Mouse (Mus musculus): ENCODE results near the gene Gnas. TPM values are rescaled to one million over a fixed set of nuclear protein-coding genes. Genes with fewer than 3 reads are reported as not detected.
A peak's percentile ranks its signal among the peaks of the same experiment; 100 is the strongest.

Gene Gnas
- polyA plus RNA-seq, 1 experiment: 2,122 TPM

- no peak for TF ChIP-seq CTCF (IDR thresholded peaks at IDR 0.05; ENCODE audit: extremely low read depth, insufficient read depth, low read length)
- TF ChIP-seq POLR2A (IDR thresholded peaks at IDR 0.05; ENCODE audit: extremely low read depth, insufficient read depth, low read length): no peak
- Histone ChIP-seq H3K27ac (ENCODE audit: insufficient read depth, low read length) (no peak overlapping the region), H3K4me1 (ENCODE audit: control insufficient read depth, insufficient read depth, low read length) (no peaks in the 10 kb centered on the region), H3K4me3 (ENCODE audit: insufficient read depth, low read length) (no peak overlapping the region)
These were observed 32.5 kb downstream of the Gnas start for GRCm38 (mm10) chr2:174316661-174317060.

DNA sequence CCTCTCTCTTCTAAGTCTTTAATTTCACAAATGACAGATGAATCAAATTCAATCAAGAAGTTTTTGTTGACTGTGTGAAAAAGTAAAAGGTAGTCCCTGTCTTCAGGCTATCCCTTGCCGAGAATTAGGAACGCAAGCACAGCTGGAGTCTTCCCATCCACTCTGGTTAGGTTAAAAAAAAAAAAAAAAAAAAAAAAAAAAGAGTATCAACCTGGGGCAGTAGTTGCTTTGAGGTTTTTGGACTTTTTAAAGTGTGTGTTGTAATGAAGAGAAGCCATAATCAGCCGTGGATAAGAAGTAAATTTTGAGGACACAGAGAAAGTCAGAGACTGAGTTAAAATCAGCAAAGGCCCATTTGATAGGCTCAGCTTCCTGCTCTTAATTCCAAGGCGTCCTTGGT is 41.9 kb downstream of the Gnas start:
- Histone ChIP-seq H3K4me3 (ENCODE audit: insufficient read depth, low read length) (no peak overlapping the region), H3K27ac (ENCODE audit: insufficient read depth, low read length) (no peak overlapping the region), H3K4me1 (ENCODE audit: control insufficient read depth, insufficient read depth, low read length) (no peaks in the 10 kb centered on the region; the same call in 1 of the 2 replicates)
- TF ChIP-seq POLR2A (IDR thresholded peaks at IDR 0.05; ENCODE audit: extremely low read depth, insufficient read depth, low read length) (no peak), CTCF (IDR thresholded peaks at IDR 0.05; ENCODE audit: extremely low read depth, insufficient read depth, low read length) (no peak)

DNA sequence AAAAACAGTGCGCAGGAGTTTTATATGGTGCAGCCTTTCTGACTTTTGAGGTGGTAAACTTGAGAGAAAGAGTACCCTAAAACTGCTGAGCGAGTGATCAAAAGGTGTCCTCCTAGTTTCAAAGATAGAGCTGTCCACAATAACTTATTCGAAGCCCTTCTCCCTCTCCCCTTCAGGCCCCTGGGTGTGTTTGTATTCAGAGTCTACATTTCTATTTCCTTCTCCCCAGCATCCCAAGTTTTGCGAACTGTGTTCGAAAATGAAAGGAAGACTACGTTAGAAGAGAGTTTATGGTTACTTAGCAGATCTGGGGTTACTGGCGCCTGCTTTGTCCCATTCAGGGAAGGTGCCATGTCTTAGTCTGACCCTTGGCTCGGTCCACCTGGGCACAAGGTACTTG is 42.4 kb downstream of the Gnas start:
- Histone ChIP-seq H3K4me3 (ENCODE audit: insufficient read depth, low read length) (peak overlapping the region; percentile 79; the same call in 1 of the 2 replicates), H3K4me1 (ENCODE audit: control insufficient read depth, insufficient read depth, low read length) (no peaks in the 10 kb centered on the region; the same call in 1 of the 2 replicates), H3K27ac (ENCODE audit: insufficient read depth, low read length) (no peak overlapping the region)
- no peak for TF ChIP-seq POLR2A (IDR thresholded peaks at IDR 0.05; ENCODE audit: extremely low read depth, insufficient read depth, low read length)

- TF ChIP-seq CTCF (IDR thresholded peaks at IDR 0.05; ENCODE audit: extremely low read depth, insufficient read depth, low read length) (no peak), POLR2A (IDR thresholded peaks at IDR 0.05; ENCODE audit: extremely low read depth, insufficient read depth, low read length) (peak; percentile 93)
- peak overlapping the region; percentile 79 for H3K4me3 ChIP-seq (ENCODE audit: insufficient read depth, low read length)
- no peaks in the 10 kb centered on the region; the same call in 1 of the 2 replicates for H3K4me1 ChIP-seq (ENCODE audit: control insufficient read depth, insufficient read depth, low read length)
- H3K27ac ChIP-seq (ENCODE audit: insufficient read depth, low read length): no peak overlapping the region
These were observed 43.3 kb downstream of the Gnas start for GRCm38 (mm10) chr2:174327295-174327981.

DNA sequence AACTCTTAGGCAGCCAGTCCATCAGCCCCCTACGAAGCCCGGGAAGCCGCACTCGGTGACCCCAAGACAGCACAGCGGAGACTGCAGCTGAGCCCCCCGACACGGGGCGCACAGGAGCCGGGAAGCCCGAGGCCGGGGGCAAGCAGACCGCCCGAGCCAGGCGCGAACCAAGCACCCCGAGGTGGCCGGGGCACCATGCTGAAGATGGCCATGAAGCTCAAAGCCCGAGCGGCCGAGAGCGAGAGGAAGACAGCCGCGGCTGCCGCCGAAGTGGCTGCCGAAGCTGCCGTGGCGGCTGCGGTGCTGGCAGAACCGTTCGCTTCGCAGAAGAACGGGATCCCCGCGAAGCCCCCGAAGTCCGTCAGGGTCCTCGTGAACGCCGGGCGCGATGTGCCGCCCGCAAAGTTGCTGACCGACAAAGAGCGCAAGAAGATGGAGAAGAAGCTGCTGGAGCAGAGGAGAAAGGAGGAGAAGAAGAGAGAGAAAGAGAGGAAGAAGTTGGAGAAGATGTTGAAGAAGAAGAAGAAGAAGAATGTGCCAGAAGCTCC is 44.3 kb downstream of the Gnas start:
- no peak overlapping the region for H3K27ac ChIP-seq (ENCODE audit: insufficient read depth, low read length)
- H3K4me3 ChIP-seq (ENCODE audit: insufficient read depth, low read length): peak overlapping the region; percentile 79
- no peaks in the 10 kb centered on the region; the same call in 1 of the 2 replicates for H3K4me1 ChIP-seq (ENCODE audit: control insufficient read depth, insufficient read depth, low read length)
- no peak for TF ChIP-seq CTCF (IDR thresholded peaks at IDR 0.05; ENCODE audit: extremely low read depth, insufficient read depth, low read length)
- no peak for TF ChIP-seq POLR2A (IDR thresholded peaks at IDR 0.05; ENCODE audit: extremely low read depth, insufficient read depth, low read length)

GRCm38 (mm10) chr2:174328926-174329662 is 45.0 kb downstream of the Gnas start:
- no peak for TF ChIP-seq CTCF (IDR thresholded peaks at IDR 0.05; ENCODE audit: extremely low read depth, insufficient read depth, low read length)
- no peak for TF ChIP-seq POLR2A (IDR thresholded peaks at IDR 0.05; ENCODE audit: extremely low read depth, insufficient read depth, low read length)
- Histone ChIP-seq H3K4me3 (ENCODE audit: insufficient read depth, low read length) (peak overlapping the region; percentile 79), H3K4me1 (ENCODE audit: control insufficient read depth, insufficient read depth, low read length) (peaks cover 2% of the 10 kb centered on the region; the same call in 1 of the 2 replicates), H3K27ac (ENCODE audit: insufficient read depth, low read length) (peak overlapping the region; percentile 99)

DNA sequence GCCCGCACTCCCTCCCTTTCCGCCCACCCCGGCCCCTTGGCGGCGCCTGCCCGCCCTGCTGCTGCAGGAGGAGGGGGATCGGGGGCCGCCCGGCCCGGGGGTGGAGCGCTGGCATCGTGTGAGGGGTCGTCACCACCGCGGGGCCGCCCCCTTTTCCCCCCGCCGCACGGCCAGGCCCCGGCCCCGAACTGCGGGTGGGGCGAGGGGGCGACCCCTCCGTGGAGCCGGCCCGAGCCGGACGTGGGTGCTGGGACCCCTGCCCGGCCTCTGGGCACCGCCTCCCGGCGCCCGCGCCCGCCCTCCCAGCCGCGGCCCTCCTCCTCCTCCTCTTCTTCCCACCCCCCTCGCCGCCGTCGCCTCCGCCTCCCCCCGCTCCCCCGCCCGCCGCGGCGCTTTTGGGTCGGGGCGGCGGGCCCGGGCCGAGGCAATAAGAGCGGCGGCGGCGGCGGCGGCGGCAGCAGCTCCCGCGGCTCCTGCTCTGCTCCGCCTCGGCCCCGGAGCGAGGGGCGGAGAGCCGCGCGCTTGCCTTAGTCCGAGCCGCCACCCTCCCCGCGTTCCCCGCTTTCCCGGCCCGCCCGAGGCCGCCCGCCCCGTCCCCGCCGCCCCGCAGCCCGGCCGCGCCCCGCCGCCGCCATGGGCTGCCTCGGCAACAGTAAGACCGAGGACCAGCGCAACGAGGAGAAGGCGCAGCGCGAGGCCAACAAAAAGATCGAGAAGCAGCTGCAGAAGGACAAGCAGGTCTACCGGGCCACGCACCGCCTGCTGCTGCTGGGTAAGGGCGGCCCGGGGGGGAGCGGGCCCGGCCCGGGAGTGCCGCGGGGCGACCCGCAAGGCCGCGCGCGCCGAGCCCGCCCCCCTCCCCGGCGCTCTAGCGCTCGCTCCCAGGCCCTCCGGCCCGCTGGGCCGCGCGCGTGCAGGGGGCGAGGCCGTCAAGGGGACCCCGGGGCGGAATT is 45.8 kb downstream of the Gnas start:
- TF ChIP-seq POLR2A (IDR thresholded peaks at IDR 0.05; ENCODE audit: extremely low read depth, insufficient read depth, low read length) (no peak), CTCF (IDR thresholded peaks at IDR 0.05; ENCODE audit: extremely low read depth, insufficient read depth, low read length) (no peak)
- Histone ChIP-seq H3K4me3 (ENCODE audit: insufficient read depth, low read length) (peak overlapping the region; percentile 79), H3K4me1 (ENCODE audit: control insufficient read depth, insufficient read depth, low read length) (peaks cover 3% of the 10 kb centered on the region; the same call in 1 of the 2 replicates), H3K27ac (ENCODE audit: insufficient read depth, low read length) (peak overlapping the region; percentile 99)

GRCm38 (mm10) chr2:174330616-174331191 is 46.6 kb downstream of the Gnas start:
- Histone ChIP-seq H3K4me1 (ENCODE audit: control insufficient read depth, insufficient read depth, low read length) (peaks cover 3% of the 10 kb centered on the region; the same call in 1 of the 2 replicates), H3K27ac (ENCODE audit: insufficient read depth, low read length) (peak overlapping the region; percentile 99), H3K4me3 (ENCODE audit: insufficient read depth, low read length) (peak overlapping the region; percentile 79)
- TF ChIP-seq POLR2A (IDR thresholded peaks at IDR 0.05; ENCODE audit: extremely low read depth, insufficient read depth, low read length) (no peak), CTCF (IDR thresholded peaks at IDR 0.05; ENCODE audit: extremely low read depth, insufficient read depth, low read length) (no peak)

Measured in cortical plate, adult 2 months (tissue).